Mouse (Mus musculus): ENCODE measurements around the gene Dstyk.

GRCm38 (mm10) chr1:132511521-132511920 lies 94.2 kb downstream of the Dstyk start:
- no peak for TF ChIP-seq CTCF (IDR thresholded peaks at IDR 0.05; ENCODE audit: extremely low read depth, insufficient read length, insufficient replicate concordance, low read depth, low read length)
- no peak for TF ChIP-seq POLR2A (IDR thresholded peaks at IDR 0.05; ENCODE audit: low read depth, low read length)

Data from small intestine, adult 2 months (tissue).